Mouse (Mus musculus) embryonic facial prominence, embryonic 14.5 days (tissue): ENCODE data around the gene Slc2a13. TPM values are rescaled to one million over a fixed set of nuclear protein-coding genes. Genes with fewer than 3 reads are reported as not detected.

Source experiments
- ATAC-seq: fragments of 200-750 bp; cut with Nextera tagmentation; 2 replicates; pipeline ENCODE4 v1.8.0; 2017; ENCODE audit warnings: low read depth, moderate number of reproducible peaks, moderate TSS enrichment
- DNase-seq: peaks from one replicate; pipeline ENCODE4 v3.0.0-alpha.2; 2015; ENCODE audit warnings: low spot score
- H3K27ac ChIP-seq: fragments of 300-500 bp; sonication (generic); replicated peaks from 2 replicates; pipeline ENCODE4 v1.5.1; 2014; ENCODE audit warnings: low read depth, mild to moderate bottlenecking, low read length, moderate library complexity
- H3K27me3 ChIP-seq: fragments of 300-500 bp; sonication (generic); replicated peaks from 2 replicates; pipeline ENCODE4 v1.6.1; 2014; ENCODE audit warnings: low read length; ENCODE audit not compliant: control insufficient read depth, insufficient read depth
- H3K36me3 ChIP-seq: fragments of 300-500 bp; sonication (generic); 2 replicates; pipeline ENCODE4 v1.6.1; 2014; ENCODE audit warnings: low read length, mixed read lengths; ENCODE audit not compliant: control insufficient read depth, insufficient read depth
- H3K4me1 ChIP-seq: fragments of 300-500 bp; sonication (generic); 2 replicates; pipeline ENCODE4 v1.6.1; 2014; ENCODE audit warnings: antibody characterized with exemption, low read length; ENCODE audit not compliant: control insufficient read depth, insufficient read depth
- H3K4me2 ChIP-seq: fragments of 300-500 bp; sonication (generic); 2 replicates; pipeline ENCODE4 v1.6.1; 2014; ENCODE audit warnings: low read depth, mild to moderate bottlenecking, low read length, moderate library complexity, mixed read lengths
- H3K4me3 ChIP-seq: fragments of 300-500 bp; sonication (generic); 2 replicates; pipeline ENCODE4 v1.5.1; 2014; ENCODE audit warnings: low read depth, mild to moderate bottlenecking, low read length
- H3K9ac ChIP-seq: fragments of 300-500 bp; sonication (generic); 2 replicates; pipeline ENCODE4 v1.6.1; 2014; ENCODE audit warnings: low read depth, mild to moderate bottlenecking, low read length, moderate library complexity, mixed read lengths
- H3K9me3 ChIP-seq: fragments of 300-500 bp; sonication (generic); 2 replicates; pipeline ENCODE4 v1.6.1; 2016; ENCODE audit warnings: low read length; ENCODE audit not compliant: control insufficient read depth
- WGBS: fragments of 180-500 bp; shearing (Covaris S2); extraction: QIAGEN DNeasy Blood & Tissue Kit; methylation state at CpG from one replicate; pipeline ENCODE4 v1.1.7; 2014; 5-methylcytosine and 5-hydroxymethylcytosine counted together
- polyA plus RNA-seq: library from polyadenylated mRNA; unstranded; fragments of >200 nt; fragmentation: Nextera tagmentation; extraction: Ambion mirVana; gene quantifications from 2 replicates; pipeline ENCODE4 v1.2.1, GENCODE M21; 2014

Gene Slc2a13
- polyA plus RNA-seq: 3.9 and 4.1 TPM in 2 replicates

DNA sequence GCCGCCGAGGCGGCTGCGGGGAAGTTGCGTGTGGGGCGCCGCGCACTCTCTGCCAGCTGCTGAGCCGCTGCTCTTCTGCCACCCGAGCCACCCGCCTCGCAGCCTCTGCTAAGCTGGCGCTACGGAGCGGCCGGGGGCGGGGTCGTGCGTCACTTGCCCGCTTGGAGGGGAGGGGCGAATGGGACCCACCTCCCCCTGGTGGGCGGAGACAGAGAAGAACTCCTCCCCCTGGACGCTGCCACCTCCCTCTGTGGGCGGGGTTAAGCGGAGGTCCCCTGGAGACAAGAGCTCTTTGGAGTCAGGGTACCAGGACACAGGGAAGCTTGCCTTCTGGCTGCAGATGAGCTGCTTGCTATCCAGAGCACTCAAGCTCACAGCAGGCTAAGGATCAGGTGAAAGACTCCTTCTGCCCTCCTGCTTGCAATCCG lies at the start of gene Slc2a13:
Gene Slc2a13 (minus strand): TSS at position 151 of the 428 bp plus-strand sequence.
- Histone ChIP-seq H3K4me2 (peak within 1 kb of the TSS; percentile 97), H3K4me3 (peak within 1 kb of the TSS; percentile 78), H3K9ac (peak within 1 kb of the TSS; percentile 84), H3K27ac (peak within 1 kb of the TSS; percentile 63), H3K4me1 (peaks cover 5% of the 10 kb centered on the region; the same call in 1 of the 2 replicates), H3K9me3 (no peaks in the 10 kb centered on the region), H3K27me3 (peaks cover 3% of the 10 kb centered on the region; the same call in 1 of the 2 replicates), H3K36me3 (no peaks in the 10 kb centered on the region)
- ATAC-seq (peak; percentile 95), DNase-seq (peak; percentile 95)
- WGBS: 0% methylated on average over 13 of the region's 26 CpGs

- no peak overlapping the region for H3K27ac ChIP-seq
- WGBS: 62% methylated on average over 12 of the region's 12 CpGs
- H3K4me3 ChIP-seq: no peak overlapping the region
- no peak overlapping the region for H3K4me2 ChIP-seq
- ATAC-seq: no peak
- no peak overlapping the region for H3K9ac ChIP-seq
- H3K27me3 ChIP-seq: no peaks in the 10 kb centered on the region
- DNase-seq: no peak
- H3K9me3 ChIP-seq: no peaks in the 10 kb centered on the region
- no peaks in the 10 kb centered on the region for H3K4me1 ChIP-seq
- no peaks in the 10 kb centered on the region for H3K36me3 ChIP-seq
Observed at GRCm38 (mm10) chr15:91616016-91616415, 43.0 kb upstream of the Slc2a13 start.

DNA sequence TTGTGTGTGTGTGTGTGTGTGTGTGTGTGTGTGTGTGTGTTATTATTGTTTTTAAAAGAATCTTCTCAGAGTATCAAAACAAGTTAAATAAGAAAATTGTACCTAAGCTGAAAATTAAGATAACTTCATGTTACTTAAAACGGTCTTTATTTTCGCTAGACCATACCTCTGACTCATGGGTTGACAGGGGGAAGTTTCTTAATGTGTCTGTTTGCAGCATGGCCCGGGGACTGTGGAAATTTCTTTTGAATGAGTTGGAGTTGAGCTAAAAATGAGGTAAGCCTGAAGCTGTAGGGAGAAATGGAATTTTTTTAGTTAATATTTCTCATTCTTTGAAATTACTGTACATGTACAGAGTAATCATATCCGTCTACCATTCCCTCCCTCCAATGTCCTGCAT lies 42.5 kb upstream of the Slc2a13 start:
- no peaks in the 10 kb centered on the region for H3K9me3 ChIP-seq
- no peak overlapping the region for H3K4me2 ChIP-seq
- no peaks in the 10 kb centered on the region for H3K36me3 ChIP-seq
- no peak overlapping the region for H3K4me3 ChIP-seq
- H3K27me3 ChIP-seq: no peaks in the 10 kb centered on the region
- no peak overlapping the region for H3K27ac ChIP-seq
- no peaks in the 10 kb centered on the region for H3K4me1 ChIP-seq
- ATAC-seq (no peak), DNase-seq (no peak)
- no peak overlapping the region for H3K9ac ChIP-seq
- 57% methylated on average over 4 of the region's 4 CpGs for WGBS

- 86% methylated on average over 11 of the region's 11 CpGs for WGBS
- Histone ChIP-seq H3K9ac (no peak overlapping the region), H3K27me3 (no peaks in the 10 kb centered on the region), H3K4me2 (no peak overlapping the region), H3K27ac (no peak overlapping the region), H3K4me3 (no peak overlapping the region), H3K9me3 (no peaks in the 10 kb centered on the region), H3K36me3 (no peaks in the 10 kb centered on the region), H3K4me1 (no peaks in the 10 kb centered on the region)
- DNase-seq: no peak
- no peak for ATAC-seq
Observed at GRCm38 (mm10) chr15:91613981-91614665, 41.1 kb upstream of the Slc2a13 start.

GRCm38 (mm10) chr15:91609713-91610112 lies 36.7 kb upstream of the Slc2a13 start:
- Histone ChIP-seq H3K4me2 (no peak overlapping the region), H3K9ac (no peak overlapping the region), H3K27me3 (no peaks in the 10 kb centered on the region), H3K27ac (no peak overlapping the region), H3K36me3 (no peaks in the 10 kb centered on the region), H3K4me3 (no peak overlapping the region), H3K9me3 (no peaks in the 10 kb centered on the region), H3K4me1 (no peaks in the 10 kb centered on the region)
- peak; percentile 83 for DNase-seq
- WGBS: 21% methylated on average over 8 of the region's 8 CpGs
- ATAC-seq: no peak

- Histone ChIP-seq H3K9ac (no peak overlapping the region), H3K4me3 (no peak overlapping the region), H3K9me3 (no peaks in the 10 kb centered on the region), H3K4me1 (no peaks in the 10 kb centered on the region), H3K4me2 (no peak overlapping the region), H3K36me3 (no peaks in the 10 kb centered on the region), H3K27me3 (no peaks in the 10 kb centered on the region), H3K27ac (no peak overlapping the region)
- 86% methylated on average over 2 of the region's 2 CpGs for WGBS
- ATAC-seq: no peak
- DNase-seq: no peak
Observed at GRCm38 (mm10) chr15:91608811-91609210, 35.8 kb upstream of the Slc2a13 start.

DNA sequence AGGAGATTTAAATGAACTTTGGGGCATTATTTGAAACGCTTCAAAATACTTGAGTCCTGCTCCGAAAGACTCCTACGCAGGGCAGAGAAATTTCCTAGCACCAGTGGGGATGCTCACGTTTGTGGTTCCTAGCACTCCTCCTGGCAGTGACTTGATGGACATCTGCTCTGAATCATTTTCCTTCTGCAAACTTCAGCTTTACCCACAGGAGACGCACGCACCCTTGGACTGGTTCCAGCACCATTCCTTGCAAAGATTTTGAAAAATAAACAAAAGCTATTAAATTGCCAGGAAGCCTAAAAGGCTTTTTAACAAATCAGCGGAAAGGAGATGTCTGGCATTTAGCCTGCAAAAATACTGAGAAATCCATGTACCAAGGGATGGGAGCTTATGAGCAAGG lies 28.1 kb upstream of the Slc2a13 start:
- H3K27me3 ChIP-seq: no peaks in the 10 kb centered on the region
- WGBS: 37% methylated on average over 7 of the region's 7 CpGs
- no peaks in the 10 kb centered on the region for H3K9me3 ChIP-seq
- DNase-seq: peak; percentile 89
- no peak overlapping the region for H3K9ac ChIP-seq
- no peak for ATAC-seq
- no peaks in the 10 kb centered on the region; the same call in 1 of the 2 replicates for H3K4me1 ChIP-seq
- no peak overlapping the region for H3K4me3 ChIP-seq
- 0 out of 2 replicates have a peak overlapping the region, but pooled peaks have one; percentile 18 for H3K27ac ChIP-seq
- no peaks in the 10 kb centered on the region for H3K36me3 ChIP-seq
- H3K4me2 ChIP-seq: no peak overlapping the region; the same call in 1 of the 2 replicates

- H3K36me3 ChIP-seq: no peaks in the 10 kb centered on the region
- H3K4me2 ChIP-seq: no peak overlapping the region
- H3K27me3 ChIP-seq: no peaks in the 10 kb centered on the region
- no peaks in the 10 kb centered on the region for H3K9me3 ChIP-seq
- H3K9ac ChIP-seq: no peak overlapping the region
- DNase-seq (no peak), ATAC-seq (no peak)
- H3K27ac ChIP-seq: no peak overlapping the region
- no peaks in the 10 kb centered on the region; the same call in 1 of the 2 replicates for H3K4me1 ChIP-seq
- WGBS: 85% methylated on average over 5 of the region's 5 CpGs
- no peak overlapping the region for H3K4me3 ChIP-seq
Observed at GRCm38 (mm10) chr15:91597290-91597689, 24.2 kb upstream of the Slc2a13 start.

DNA sequence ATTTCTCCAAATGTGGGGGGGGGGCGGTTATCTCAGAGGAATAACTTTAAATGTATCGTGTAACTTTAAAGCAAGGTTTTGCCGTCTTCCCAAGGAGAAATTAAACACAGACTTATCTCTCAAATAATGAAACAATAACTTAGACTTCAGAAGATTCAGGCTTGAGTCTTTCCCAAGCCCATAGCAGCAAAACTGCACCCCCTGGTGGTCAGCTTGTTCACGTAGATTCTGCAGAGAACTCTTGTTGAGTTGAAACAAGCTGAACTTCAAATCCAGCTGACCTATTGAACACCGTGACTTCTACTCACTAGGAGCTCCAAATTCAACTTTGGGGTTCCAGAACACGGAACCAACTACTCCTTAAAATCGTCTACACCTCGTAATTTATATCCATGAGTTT lies 1.4 kb upstream of the Slc2a13 start:
- H3K27ac ChIP-seq: no peak overlapping the region
- peak; percentile 92 for DNase-seq
- no peak overlapping the region for H3K4me3 ChIP-seq
- ATAC-seq: no peak
- H3K4me2 ChIP-seq: 0 out of 2 replicates have a peak overlapping the region, but pooled peaks have one; percentile 19
- no peaks in the 10 kb centered on the region for H3K9me3 ChIP-seq
- H3K4me1 ChIP-seq: peaks cover 5% of the 10 kb centered on the region; the same call in 1 of the 2 replicates
- H3K9ac ChIP-seq: no peak overlapping the region
- 23% methylated on average over 8 of the region's 8 CpGs for WGBS
- peaks cover 3% of the 10 kb centered on the region; the same call in 1 of the 2 replicates for H3K27me3 ChIP-seq
- no peaks in the 10 kb centered on the region for H3K36me3 ChIP-seq
